Mouse (Mus musculus): ENCODE measurements around the gene Sdhd.

Sdhd gene

GRCm38 (mm10) chr9:50585145-50585818, 18.3 kb downstream of the Sdhd start:
- DNase-seq: no peak

GRCm38 (mm10) chr9:50580370-50580769, 23.2 kb downstream of the Sdhd start:
- DNase-seq: no peak

DNA sequence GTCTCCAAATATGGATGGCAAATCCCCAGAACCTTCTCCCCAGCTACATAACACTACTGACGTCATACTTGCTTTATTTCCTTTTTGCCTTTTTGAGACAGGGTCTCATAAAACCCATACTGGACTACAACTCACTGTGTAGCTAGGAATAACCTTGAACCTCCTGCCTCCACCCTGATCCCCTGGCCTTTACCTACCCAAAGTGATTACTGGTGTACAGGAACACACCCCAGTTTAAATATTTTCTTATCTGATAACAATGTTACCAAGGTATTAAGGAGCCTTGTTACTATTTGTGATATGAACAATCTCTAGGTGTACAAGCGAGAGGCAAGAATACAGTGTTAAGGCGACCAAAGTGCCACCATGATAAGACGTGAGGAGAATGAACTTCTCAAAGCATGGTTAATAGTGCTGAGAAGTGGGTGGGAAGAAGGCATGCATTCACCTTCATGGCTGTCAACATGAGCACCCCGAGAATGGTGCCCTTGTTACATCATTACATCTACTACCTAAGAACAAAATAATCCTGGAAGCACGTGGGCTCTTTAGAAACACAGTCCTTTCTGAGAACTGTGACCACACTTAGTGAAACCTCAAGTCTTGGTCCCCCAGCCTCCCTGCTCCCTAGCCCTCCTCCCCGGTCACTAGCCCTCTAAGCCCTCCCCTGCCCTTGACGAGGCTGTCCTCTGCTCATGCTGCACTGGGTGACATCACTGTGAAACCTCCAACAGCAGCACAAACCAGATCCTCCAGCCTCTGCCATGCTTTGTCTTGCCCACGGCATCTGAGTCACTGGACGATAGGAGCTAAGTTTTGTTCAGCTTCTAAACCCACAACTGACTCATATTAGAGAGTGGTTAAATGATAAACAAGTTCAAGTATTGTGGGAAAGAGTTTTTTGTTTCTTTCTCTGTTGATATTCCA, 33.8 kb downstream of the Sdhd start:
- no peak for DNase-seq

GRCm38 (mm10) chr9:50567881-50568280, 35.7 kb downstream of the Sdhd start:
- DNase-seq: no peak

- DNase-seq: no peak
Measured at GRCm38 (mm10) chr9:50567372-50567771, 36.2 kb downstream of the Sdhd start.

DNA sequence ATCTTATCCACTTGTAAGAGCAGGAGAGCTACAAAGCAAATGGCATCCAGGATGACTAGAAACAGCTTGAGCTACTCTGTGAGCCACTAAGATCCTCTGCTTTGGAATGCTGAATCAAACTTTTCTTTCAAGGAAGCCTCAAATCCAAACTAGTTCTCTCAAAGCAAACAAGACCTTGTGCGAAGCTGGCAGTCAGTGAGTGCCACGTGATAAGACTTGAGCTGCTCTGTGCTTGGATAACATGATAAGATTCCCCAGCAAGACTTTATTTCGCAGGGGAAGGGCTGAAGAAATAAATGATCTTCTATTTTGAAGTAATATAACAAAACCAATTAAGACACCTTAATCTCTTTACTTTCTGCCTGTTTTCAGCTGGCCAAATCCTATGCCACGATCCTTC, 37.7 kb downstream of the Sdhd start:
- no peak for DNase-seq

- no peak for DNase-seq
Measured at GRCm38 (mm10) chr9:50565173-50565572, 38.4 kb downstream of the Sdhd start.

DNA sequence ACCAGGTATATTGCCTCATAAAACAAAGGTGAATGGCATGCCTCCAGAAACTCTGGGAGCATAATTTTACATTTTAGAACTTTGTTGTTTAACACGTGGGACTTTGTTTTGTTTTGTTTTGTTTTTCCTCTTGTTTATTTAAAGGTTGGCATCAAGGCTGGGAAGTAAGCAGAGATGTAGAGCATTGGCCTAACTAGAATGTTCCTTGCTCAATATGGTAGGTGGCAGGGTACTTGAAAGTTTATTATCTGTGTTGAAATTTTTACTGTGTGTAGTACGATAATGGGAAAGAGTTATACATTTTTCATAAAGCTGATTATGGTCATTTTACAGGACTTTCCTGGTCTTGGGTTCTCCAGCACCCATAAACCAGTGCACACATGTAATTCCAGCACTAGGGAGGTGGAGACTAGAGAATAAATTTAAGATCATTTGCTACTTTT, 41.7 kb downstream of the Sdhd start:
- DNase-seq: no peak

DNA sequence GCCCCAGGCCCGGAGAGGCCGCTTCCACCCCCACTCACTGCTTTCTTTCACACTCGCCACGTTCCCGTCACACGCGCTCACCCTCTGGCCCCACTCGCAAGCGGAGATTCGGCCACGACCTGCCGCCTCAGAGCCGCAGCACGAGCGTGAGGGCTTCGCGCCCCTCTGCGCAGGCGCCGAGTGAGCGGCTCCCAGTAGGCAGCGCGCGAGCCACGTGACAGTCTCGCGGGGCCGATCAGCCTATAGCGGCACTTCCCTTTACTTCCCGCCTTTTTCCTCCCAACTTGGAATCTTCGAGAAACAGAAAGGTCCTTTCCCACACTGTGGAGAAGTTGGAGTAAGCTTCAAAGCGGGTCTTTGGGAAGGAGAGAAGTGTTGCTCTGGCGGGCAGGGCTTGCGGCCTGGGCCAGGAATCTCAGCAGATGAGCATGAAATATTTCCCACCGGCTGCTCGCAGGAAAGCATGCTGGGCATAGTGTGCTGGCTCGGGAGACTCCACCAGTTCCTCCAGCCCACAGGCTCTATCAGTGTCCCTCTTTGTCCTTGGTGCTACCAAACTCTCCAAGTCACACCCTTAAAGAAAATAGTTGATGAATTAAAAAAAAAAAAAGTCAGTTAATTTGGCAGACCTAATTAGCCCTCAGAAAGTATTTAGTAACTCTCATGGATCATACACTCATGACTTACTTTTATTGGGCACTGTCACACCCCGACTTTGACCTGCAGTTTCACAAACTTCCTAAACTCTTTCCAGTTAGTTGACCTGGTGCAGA, 42.3 kb downstream of the Sdhd start, which contains the start of gene Tex12:
TSS of gene Tex12 (minus strand) at position 181 of the 773 bp plus-strand sequence.
- no peak for DNase-seq

DNA sequence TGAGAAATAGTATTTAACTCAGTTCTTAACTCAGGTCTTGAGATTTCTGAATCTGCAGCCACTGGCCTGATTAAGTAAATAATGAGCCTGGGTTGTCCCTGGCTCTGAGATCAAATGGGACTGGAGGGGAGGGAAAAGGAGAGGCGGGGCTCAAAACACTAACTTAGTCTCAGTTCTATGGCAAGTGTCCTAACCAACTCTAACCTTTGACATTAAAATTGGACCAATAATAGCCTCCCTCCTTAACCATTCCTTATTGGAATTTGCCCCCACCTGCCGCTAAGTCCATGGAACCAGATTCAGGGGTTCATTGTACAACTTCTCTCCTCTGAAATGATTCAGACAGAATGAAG, 48.5 kb downstream of the Sdhd start, which contains the start of gene Bco2:
TSS of gene Bco2 (minus strand) at position 88 of the 353 bp plus-strand sequence.
- DNase-seq: no peak

DNA sequence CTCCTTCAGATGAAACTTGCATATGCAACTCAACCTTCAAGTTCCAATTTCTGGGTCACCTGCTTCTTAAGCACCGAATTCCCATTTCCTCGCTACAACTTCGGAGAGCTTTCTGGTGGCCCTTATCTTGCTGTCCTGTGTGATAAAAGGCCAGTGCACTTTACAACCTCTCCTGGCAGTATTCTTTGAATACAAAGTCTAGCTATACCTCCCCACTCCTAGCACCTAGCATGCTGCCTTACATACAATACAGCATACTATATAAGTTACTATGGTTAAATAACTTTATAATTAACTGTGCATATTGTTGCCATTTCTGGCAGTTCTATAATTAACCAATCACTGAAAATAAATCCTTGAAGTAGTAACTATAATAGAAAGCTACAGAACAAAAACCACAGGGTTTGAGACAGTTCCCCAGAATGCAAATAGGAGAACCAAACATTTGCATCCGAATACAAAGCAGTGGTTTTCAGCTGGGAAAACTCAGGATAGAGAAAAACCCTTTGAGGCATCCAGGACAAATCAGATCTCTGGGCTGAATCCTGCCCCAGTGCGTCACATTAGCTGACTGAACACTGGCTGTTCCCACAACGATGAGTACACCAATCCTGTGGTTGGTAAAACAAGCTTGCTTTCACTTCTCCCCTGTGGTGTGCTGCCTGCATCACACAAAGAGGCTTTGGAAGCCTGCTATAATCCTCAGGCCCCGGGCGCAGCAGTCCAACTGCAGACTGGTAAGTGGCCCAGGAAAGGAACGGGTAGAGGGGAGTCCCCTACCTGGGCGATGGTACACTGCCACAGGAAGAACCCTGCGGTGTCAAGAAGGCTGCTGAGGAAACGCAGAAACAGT, 49.1 kb downstream of the Sdhd start, which contains the start of gene Il18:
TSS of gene Il18 (plus strand) at position 587 of the 853 bp plus-strand sequence.
- DNase-seq: peak; percentile 43

DNA sequence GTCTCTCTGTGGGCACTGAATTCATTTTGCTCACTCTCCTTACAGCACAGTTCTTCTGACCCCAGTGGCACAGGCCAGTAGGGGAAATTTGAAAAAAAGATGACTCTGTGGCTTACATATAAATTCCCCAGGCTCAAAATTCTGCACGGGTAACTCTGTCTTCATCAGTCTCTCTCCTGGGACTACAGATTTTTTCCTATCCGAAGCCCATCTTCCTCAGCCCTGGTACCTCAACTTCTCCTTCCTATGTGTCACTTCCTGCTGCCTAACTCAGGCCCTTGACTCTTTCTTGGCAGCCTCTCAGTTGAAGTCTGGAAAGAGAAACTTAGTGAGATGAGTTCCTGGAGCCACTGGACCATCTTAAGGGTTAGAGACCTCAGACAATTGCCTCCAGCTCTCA, 50.1 kb downstream of the Sdhd start:
- no peak for DNase-seq

DNA sequence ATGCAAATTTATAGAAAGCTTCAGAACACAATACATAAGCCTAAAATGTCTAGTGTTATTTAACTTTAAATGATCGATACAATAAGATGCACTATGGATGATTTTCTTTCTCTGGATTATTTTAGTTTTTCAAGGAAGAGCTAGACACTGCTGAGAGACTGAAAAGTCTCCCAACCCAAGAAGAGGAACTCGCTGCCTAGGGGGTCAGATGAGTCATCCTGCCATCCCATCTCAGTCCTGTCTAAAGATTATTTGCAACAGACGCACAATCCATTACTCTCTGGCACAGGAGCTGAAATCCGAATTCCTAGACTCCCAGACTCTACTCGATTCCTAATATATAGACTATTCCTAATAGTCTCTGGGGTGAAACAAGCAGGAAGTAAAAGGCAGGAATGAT, 51.4 kb downstream of the Sdhd start:
- DNase-seq: no peak

DNA sequence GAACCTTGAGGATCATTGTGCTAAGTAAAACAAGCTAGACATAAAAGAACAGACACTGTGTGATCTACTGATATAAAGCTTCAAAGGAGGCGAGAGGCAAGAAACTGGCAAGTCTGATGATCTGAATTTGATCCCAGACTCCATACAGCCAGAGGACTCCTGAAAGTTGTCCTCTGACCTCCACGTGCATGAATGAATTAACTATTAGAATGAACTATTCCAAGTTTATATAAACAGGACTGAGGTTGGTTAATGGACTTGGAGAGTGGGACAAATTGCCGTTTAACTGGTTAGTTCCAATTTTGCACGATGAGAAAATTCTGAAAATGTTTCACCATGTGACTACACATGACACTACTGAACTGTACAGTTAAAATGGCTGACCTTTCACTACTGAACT, 54.7 kb downstream of the Sdhd start:
- DNase-seq: no peak

DNA sequence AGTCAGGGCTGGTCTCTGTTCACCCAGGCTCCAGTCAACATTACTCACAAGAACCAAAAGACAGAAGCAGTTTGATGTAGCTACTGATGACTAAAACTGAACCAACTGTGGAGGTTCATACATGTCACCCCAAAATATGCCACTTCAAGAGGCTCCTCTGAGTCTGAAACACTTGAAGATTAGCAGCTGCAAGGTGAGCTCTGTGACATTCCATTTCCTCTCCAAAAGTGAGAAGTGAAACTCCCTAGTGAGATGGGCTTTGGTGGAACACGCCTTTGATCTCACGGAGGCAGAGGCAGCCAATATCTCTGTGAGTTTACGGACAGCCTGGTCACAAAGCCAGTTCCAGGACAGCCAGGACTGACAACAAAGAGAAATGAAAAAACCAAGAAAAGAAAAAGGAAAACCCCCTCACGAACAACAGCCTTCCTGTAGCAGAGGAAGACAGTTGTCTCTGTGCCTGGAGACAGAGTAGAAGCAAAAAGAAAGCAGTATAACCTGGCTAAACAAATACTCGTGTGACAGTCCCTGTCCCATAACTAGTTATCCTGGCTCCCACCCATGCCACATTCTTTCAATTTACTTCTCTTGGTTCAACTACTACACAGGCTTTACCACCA, 55.6 kb downstream of the Sdhd start:
- DNase-seq: no peak

Measured in right cerebral cortex, postnatal 4 days (tissue).